ENCODE assay signal across 10 mouse cellular contexts in genomic region chr7:74459277-74459676, GRCm38 (mm10).
DNase-seq lines count a peak whose midpoint lies in the region; ATAC-seq and TF ChIP-seq lines count a peak whose summit lies in the region.
"Had no signal": no experiment of that assay in that cellular context is flagged by ENCODE, and none has a peak within 500 bp of the region (broad histone marks: within the 10 kb centered on the region; RNA-seq: fewer than 3 reads in every experiment).

No protein-coding gene starts in this region.

- no peak overlapping the region for H3K9ac ChIP-seq in liver, adult 2 months (ENCODE audit: low read depth, low read length)
- H3K9ac ChIP-seq in liver, embryonic 11.5 days (ENCODE audit: low read depth, low read length): no peak overlapping the region
- no peak overlapping the region for H3K9ac ChIP-seq in kidney, embryonic 14.5 days (ENCODE audit: low read depth, low read length)

- H3K27ac ChIP-seq in cerebellum, adult 2 months (ENCODE audit: insufficient read depth, low read length): 0 out of 2 replicates have a peak overlapping the region, but pooled peaks have one; percentile 70
- H3K27ac ChIP-seq in liver, adult 2 months (replicated peaks; ENCODE audit: insufficient read depth, low read depth, low read length): peak overlapping the region; percentile 28; the same call in 1 of the 2 replicates
- no peak overlapping the region for H3K27ac ChIP-seq in liver, embryonic 11.5 days (ENCODE audit: low read depth, low read length)
- H3K27ac ChIP-seq in kidney, embryonic 14.5 days (ENCODE audit: low read depth, low read length): no peak overlapping the region
- H3K27ac ChIP-seq in small intestine, adult 2 months (ENCODE audit: insufficient read depth, low read depth, low read length): peak overlapping the region; percentile 43

- no peak overlapping the region for H3K4me2 ChIP-seq in liver, embryonic 11.5 days
- no peak overlapping the region for H3K4me2 ChIP-seq in kidney, embryonic 14.5 days (replicated peaks; ENCODE audit: low read depth, low read length)

- no peaks in the 10 kb centered on the region for H3K79me2 ChIP-seq in liver, adult 2 months (ENCODE audit: control insufficient read depth, insufficient read depth, low read length)

- WGBS in cerebellum, adult 2 months: 59% methylated on average over 5 of the region's 5 CpGs
- WGBS in liver, adult 2 months: 55% methylated on average over 5 of the region's 5 CpGs
- 48% methylated on average over 5 of the region's 5 CpGs for WGBS in liver, embryonic 11.5 days
- WGBS in kidney, embryonic 14.5 days: 57% methylated on average over 5 of the region's 5 CpGs
- WGBS in small intestine, adult 2 months: 78% methylated on average over 5 of the region's 5 CpGs

- H3K36me3 ChIP-seq in liver, adult 2 months (ENCODE audit: control insufficient read depth, insufficient read depth, low read length): no peaks in the 10 kb centered on the region
- no peaks in the 10 kb centered on the region for H3K36me3 ChIP-seq in liver, embryonic 11.5 days (ENCODE audit: control insufficient read depth, insufficient read depth, low read length)
- H3K36me3 ChIP-seq in kidney, embryonic 14.5 days (ENCODE audit: control insufficient read depth, insufficient read depth, low read length): no peaks in the 10 kb centered on the region
- H3K36me3 ChIP-seq in small intestine, adult 2 months (ENCODE audit: control insufficient read depth, insufficient read depth, low read length): no peaks in the 10 kb centered on the region

- TF ChIP-seq POLR2A in cerebellum, adult 2 months (IDR thresholded peaks at IDR 0.05; ENCODE audit: borderline replicate concordance, insufficient read depth, low read length): no peak
- no peak for TF ChIP-seq POLR2A in liver, adult 2 months (IDR thresholded peaks at IDR 0.05; ENCODE audit: extremely low read depth, insufficient read depth, low read length)
- no peak for TF ChIP-seq POLR2A in small intestine, adult 2 months (IDR thresholded peaks at IDR 0.05; ENCODE audit: low read depth, low read length)

- H3K4me3 ChIP-seq in cerebellum, adult 2 months (replicated peaks; ENCODE audit: insufficient read depth, low read depth, low read length): no peak overlapping the region
- H3K4me3 ChIP-seq in liver, adult 2 months (ENCODE audit: insufficient read depth, low read depth, low read length): no peak overlapping the region
- H3K4me3 ChIP-seq in liver, embryonic 11.5 days (ENCODE audit: low read depth, low read length): no peak overlapping the region
- no peak overlapping the region for H3K4me3 ChIP-seq in kidney, embryonic 14.5 days (ENCODE audit: low read length)
- H3K4me3 ChIP-seq in small intestine, adult 2 months (ENCODE audit: low read depth, low read length): no peak overlapping the region

- peak in 1 of 2 experiments; percentile 42 for DNase-seq in cerebellum, adult 2 months
- no peak for DNase-seq in cerebellum, adult 11-12 months
- DNase-seq in liver, adult 2 months (ENCODE audit: extremely low read depth, low read depth, low spot score): no peak
- DNase-seq in liver, embryonic 11.5 days (ENCODE audit: low spot score): no peak
- no peak for DNase-seq in layer of hippocampus, postnatal 36 days
- DNase-seq: B cell, adult 2 months; gastrocnemius, postnatal 14 days had no signal

- H3K4me1 ChIP-seq in cerebellum, adult 2 months (ENCODE audit: control insufficient read depth, insufficient read depth, low read length): peaks cover 32% of the 10 kb centered on the region
- no peaks in the 10 kb centered on the region; the same call in 1 of the 2 replicates for H3K4me1 ChIP-seq in liver, adult 2 months (ENCODE audit: control insufficient read depth, insufficient read depth, low read length)
- no peaks in the 10 kb centered on the region; the same call in 1 of the 2 replicates for H3K4me1 ChIP-seq in liver, embryonic 11.5 days (replicated peaks; ENCODE audit: control insufficient read depth, insufficient read depth, low read length)
- 0 out of 2 replicates have a peak, but pooled peaks cover 8% of the 10 kb centered on the region for H3K4me1 ChIP-seq in kidney, embryonic 14.5 days (ENCODE audit: control insufficient read depth, insufficient read depth, low read length)
- H3K4me1 ChIP-seq in small intestine, adult 2 months (ENCODE audit: control insufficient read depth, insufficient read depth, insufficient read length, low read length): peaks cover 8% of the 10 kb centered on the region; the same call in 1 of the 2 replicates

- TF ChIP-seq CTCF in cerebellum, adult 2 months (IDR thresholded peaks at IDR 0.05; ENCODE audit: borderline replicate concordance, insufficient read depth, low read depth, low read length): no peak
- no peak for TF ChIP-seq CTCF in liver, adult 2 months (IDR thresholded peaks at IDR 0.05; ENCODE audit: low read depth, low read length)
- no peak for TF ChIP-seq CTCF in small intestine, adult 2 months (IDR thresholded peaks at IDR 0.05; ENCODE audit: extremely low read depth, insufficient read length, insufficient replicate concordance, low read depth, low read length)

- H3K9me3 ChIP-seq in liver, embryonic 11.5 days (ENCODE audit: control insufficient read depth, low read length): no peaks in the 10 kb centered on the region
- H3K9me3 ChIP-seq in kidney, embryonic 14.5 days (ENCODE audit: control insufficient read depth, low read length): no peaks in the 10 kb centered on the region

- H3K27me3 ChIP-seq in cerebellum, adult 2 months (ENCODE audit: control insufficient read depth, insufficient read depth, low read length): no peaks in the 10 kb centered on the region
- H3K27me3 ChIP-seq in liver, adult 2 months (ENCODE audit: control insufficient read depth, insufficient read depth, low read length): no peaks in the 10 kb centered on the region
- H3K27me3 ChIP-seq in liver, embryonic 11.5 days (replicated peaks; ENCODE audit: control insufficient read depth, insufficient read depth, low read length): no peaks in the 10 kb centered on the region
- H3K27me3 ChIP-seq in kidney, embryonic 14.5 days (ENCODE audit: control insufficient read depth, insufficient read depth, low read length): no peaks in the 10 kb centered on the region
- H3K27me3 ChIP-seq in small intestine, adult 2 months (ENCODE audit: control insufficient read depth, insufficient read depth, low read length): no peaks in the 10 kb centered on the region

- ATAC-seq in liver, embryonic 11.5 days (replicated peaks; ENCODE audit: low FRiP score): no peak
- ATAC-seq in kidney, embryonic 14.5 days (ENCODE audit: low FRiP score, low TSS enrichment): peak; percentile 39; the same call in 1 of the 2 replicates
- ATAC-seq in frontal cortex, adult (ENCODE audit: low TSS enrichment): no peak

Comparison
In these comparisons a context has a peak if more than half of its experiments do, and no peak if none do; other contexts are left out.
1. H3K27ac ChIP-seq: peak in cerebellum, adult 2 months (single experiment), liver, adult 2 months (single experiment) and small intestine, adult 2 months (single experiment); none in liver, embryonic 11.5 days (single experiment) and kidney, embryonic 14.5 days (single experiment).